Mouse (Mus musculus): Measurements from ENCODE around the gene Ankrd42.

Gene Ankrd42

GRCm38 (mm10) chr7:92637021-92637625 is at the start of gene Ankrd42:
Ankrd42 (minus strand) TSS chr7:92637142.
- DNase-seq (ENCODE audit: low read depth, low spot score), result peak; percentile 97

GRCm38 (mm10) chr7:92677346-92677745 is 40.4 kb upstream of the Ankrd42 start:
- DNase-seq (ENCODE audit: low read depth, low spot score), result no peak

- DNase-seq (ENCODE audit: low read depth, low spot score), result peak; percentile 68
Observed at GRCm38 (mm10) chr7:92675131-92675530, 38.2 kb upstream of the Ankrd42 start.

GRCm38 (mm10) chr7:92669507-92670471 is 32.8 kb upstream of the Ankrd42 start, which contains the start of gene Pcf11:
Pcf11 (minus strand) TSS chr7:92669934.
- peak; percentile 99 for DNase-seq (ENCODE audit: low read depth, low spot score)

- DNase-seq (ENCODE audit: low read depth, low spot score), result peak; percentile 71
Observed at GRCm38 (mm10) chr7:92668791-92669506, 32.0 kb upstream of the Ankrd42 start.

- peak; percentile 39 for DNase-seq (ENCODE audit: low read depth, low spot score)
Observed at GRCm38 (mm10) chr7:92666274-92666820, 29.4 kb upstream of the Ankrd42 start.

GRCm38 (mm10) chr7:92658050-92658449 is 21.1 kb upstream of the Ankrd42 start:
- DNase-seq (ENCODE audit: low read depth, low spot score), result no peak

- no peak for DNase-seq (ENCODE audit: low read depth, low spot score)
Observed at GRCm38 (mm10) chr7:92656386-92656785, 19.4 kb upstream of the Ankrd42 start.

- no peak for DNase-seq (ENCODE audit: low read depth, low spot score)
Observed at GRCm38 (mm10) chr7:92653329-92653728, 16.4 kb upstream of the Ankrd42 start.

- DNase-seq (ENCODE audit: low read depth, low spot score), result no peak
Observed at GRCm38 (mm10) chr7:92647790-92648189, 10.8 kb upstream of the Ankrd42 start.

- DNase-seq (ENCODE audit: low read depth, low spot score), result no peak
Observed at GRCm38 (mm10) chr7:92642358-92642757, 5.4 kb upstream of the Ankrd42 start.

- no peak for DNase-seq (ENCODE audit: low read depth, low spot score)
Observed at GRCm38 (mm10) chr7:92638050-92638449, 1.1 kb upstream of the Ankrd42 start.

GRCm38 (mm10) chr7:92636295-92637011 is 489 bp downstream of the Ankrd42 start:
- DNase-seq (ENCODE audit: low read depth, low spot score), result no peak

GRCm38 (mm10) chr7:92630167-92630566 is 6.8 kb downstream of the Ankrd42 start:
- no peak for DNase-seq (ENCODE audit: low read depth, low spot score)

GRCm38 (mm10) chr7:92624488-92624887 is 12.5 kb downstream of the Ankrd42 start:
- no peak for DNase-seq (ENCODE audit: low read depth, low spot score)

- DNase-seq (ENCODE audit: low read depth, low spot score), result no peak
Observed at GRCm38 (mm10) chr7:92610830-92611229, 26.1 kb downstream of the Ankrd42 start.

GRCm38 (mm10) chr7:92604961-92605360 is 32.0 kb downstream of the Ankrd42 start:
- DNase-seq (ENCODE audit: low read depth, low spot score), result no peak

GRCm38 (mm10) chr7:92590842-92591241 is 46.1 kb downstream of the Ankrd42 start:
- no peak for DNase-seq (ENCODE audit: low read depth, low spot score)

GRCm38 (mm10) chr7:92589986-92590385 is 47.0 kb downstream of the Ankrd42 start:
- DNase-seq (ENCODE audit: low read depth, low spot score), result no peak

GRCm38 (mm10) chr7:92583567-92583966 is 53.4 kb downstream of the Ankrd42 start:
- DNase-seq (ENCODE audit: low read depth, low spot score), result no peak
